Mouse (Mus musculus) liver, adult 2 months (tissue): ENCODE measurements around the gene Zdhhc7.

Experiments used
- CTCF ChIP-seq: fragments of 200-500 bp; IDR thresholded peaks from 2 replicates; pipeline ENCODE4 v1.5.1; 2011; ENCODE audit warnings: low read depth, low read length, control low read depth
- POLR2A ChIP-seq: fragments of 200-500 bp; IDR thresholded peaks from 2 replicates; pipeline ENCODE4 v1.6.1; 2011; ENCODE audit warnings: low read length, control low read depth; ENCODE audit not compliant: insufficient read depth; ENCODE audit errors: extremely low read depth

- no peak for TF ChIP-seq POLR2A
- TF ChIP-seq CTCF: no peak
Measured at GRCm38 (mm10) chr8:120113306-120113705, 12.0 kb upstream of the Zdhhc7 start.
